Mouse (Mus musculus) c-Kit-positive CD71-negative TER-119-negative erythroid progenitor cells, embryonic 14.5 days (primary cell): ENCODE results near the gene Prdm11.

Experiments used
- DNase-seq: peaks from one replicate; pipeline ENCODE4 v3.0.0-alpha.2; 2013; ENCODE audit warnings: low read depth

The Prdm11 gene

DNA sequence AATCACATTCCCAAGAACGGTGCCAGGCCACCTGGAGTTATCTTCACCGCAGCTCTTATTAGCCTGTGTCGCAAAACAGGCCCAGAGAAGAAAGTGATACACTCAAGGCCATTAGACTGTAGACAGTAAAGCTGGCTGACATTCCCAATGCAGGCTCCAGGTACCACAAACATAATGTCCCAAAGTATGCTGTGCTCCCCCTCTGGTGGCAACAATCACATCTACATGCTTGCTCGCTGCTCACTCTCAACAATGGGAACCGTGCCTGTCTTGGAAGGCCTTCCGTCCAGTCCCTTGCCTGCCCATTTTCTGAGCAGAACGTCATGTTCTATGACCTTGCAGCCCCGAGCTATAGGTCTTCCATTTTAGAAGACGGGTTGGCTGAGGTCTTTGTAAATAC lies 34.0 kb downstream of the Prdm11 start:
- no peak for DNase-seq

- DNase-seq: no peak
Measured at GRCm38 (mm10) chr2:93011465-93011864, 34.5 kb downstream of the Prdm11 start.

DNA sequence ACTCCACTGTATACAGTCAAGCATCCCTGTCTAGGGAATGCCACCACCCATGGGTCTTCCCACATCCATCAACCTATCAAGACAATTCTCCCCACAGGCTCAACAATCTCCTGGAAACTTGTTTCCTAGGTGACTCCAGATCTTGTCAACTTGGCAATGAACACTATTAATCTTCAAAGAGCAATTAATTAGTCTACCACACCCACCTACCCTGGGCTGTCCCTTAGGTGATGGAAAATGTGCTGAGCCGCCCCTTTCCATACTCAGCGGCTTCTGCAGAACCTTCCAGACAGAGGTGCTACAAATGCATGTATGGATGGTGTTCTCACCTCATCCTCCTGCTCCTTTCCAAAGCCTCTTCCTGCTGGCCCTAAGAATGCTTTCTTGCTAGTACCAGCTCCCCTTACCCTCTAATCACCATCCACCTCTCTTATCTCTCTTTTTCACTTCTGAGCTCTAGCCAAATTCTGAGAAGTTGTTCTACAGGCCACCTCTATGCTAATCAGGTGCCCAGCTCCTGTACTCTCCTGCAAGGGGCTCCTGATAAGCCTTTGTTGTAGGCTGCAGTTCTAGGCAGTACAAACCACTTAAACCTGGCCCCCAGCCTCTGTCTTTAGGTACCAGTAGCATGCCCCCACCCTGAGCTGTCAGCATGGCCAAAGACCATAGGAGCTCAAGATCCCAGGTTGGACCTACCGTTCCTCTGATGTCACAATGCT lies 37.8 kb downstream of the Prdm11 start:
- no peak for DNase-seq

- DNase-seq: no peak
Measured at GRCm38 (mm10) chr2:93005028-93005427, 40.9 kb downstream of the Prdm11 start.

DNA sequence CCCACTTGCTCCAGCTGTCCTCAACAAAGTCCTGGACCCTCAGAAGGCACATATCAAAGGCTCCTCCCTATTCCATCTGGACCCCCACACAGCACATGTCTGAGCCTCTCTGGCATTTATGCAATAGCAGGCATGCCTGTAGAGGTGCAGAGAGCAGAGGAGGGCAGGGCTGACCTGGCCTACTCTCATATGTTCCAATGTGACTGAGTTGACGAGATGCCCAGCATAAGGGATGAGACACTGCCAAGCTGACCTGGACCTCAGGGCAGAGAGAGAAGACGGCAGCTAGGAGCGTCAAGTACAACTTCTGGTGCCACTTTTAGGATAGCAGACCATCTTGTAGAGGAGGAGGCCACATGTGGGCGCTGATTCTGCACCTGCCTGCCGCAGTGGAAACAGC lies 54.0 kb downstream of the Prdm11 start:
- no peak for DNase-seq

DNA sequence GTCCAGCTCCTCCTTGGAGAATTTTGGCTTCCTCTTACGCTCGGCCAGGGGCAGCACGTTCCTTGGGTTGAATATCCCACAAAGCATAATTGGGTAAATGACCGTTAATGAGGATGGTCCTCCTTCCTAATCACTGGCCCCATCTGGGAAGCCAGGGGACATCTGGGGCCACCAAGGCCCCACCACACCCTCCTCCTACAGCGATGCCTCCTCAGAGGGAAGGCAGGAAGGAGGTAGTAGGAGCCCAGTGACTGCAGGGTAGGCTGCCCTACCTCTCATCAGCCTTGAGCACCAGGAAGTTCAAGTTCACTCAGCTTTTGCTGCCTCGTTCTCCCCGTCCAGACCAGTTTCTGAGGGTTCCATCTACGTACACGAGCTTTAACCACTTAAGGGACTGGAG lies 56.4 kb downstream of the Prdm11 start:
- no peak for DNase-seq

- peak; percentile 17 for DNase-seq
Measured at GRCm38 (mm10) chr2:92987901-92988631, 57.9 kb downstream of the Prdm11 start.

- DNase-seq: no peak
Measured at GRCm38 (mm10) chr2:92987108-92987618, 58.8 kb downstream of the Prdm11 start.

GRCm38 (mm10) chr2:92985600-92985999 lies 60.4 kb downstream of the Prdm11 start:
- no peak for DNase-seq

DNA sequence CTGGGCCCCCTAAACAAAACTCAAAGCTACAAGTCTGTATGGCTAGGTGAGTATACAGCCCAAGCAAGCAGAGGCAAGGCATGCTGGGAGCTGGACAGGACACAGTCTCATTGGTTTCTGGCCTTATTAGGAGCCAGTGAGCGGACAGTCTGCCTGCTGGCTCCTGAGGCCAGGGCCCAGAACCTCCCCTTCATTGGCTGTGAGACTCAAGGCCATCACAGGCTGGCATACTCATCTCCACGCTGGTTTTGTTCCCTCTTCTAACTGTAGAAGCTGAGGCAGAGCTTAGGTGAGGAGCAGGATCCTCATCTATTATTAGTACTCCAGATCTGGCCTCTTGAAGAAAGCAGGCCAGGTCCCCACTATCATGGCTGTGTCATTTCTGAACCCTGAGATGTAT lies 60.8 kb downstream of the Prdm11 start:
- DNase-seq: no peak

DNA sequence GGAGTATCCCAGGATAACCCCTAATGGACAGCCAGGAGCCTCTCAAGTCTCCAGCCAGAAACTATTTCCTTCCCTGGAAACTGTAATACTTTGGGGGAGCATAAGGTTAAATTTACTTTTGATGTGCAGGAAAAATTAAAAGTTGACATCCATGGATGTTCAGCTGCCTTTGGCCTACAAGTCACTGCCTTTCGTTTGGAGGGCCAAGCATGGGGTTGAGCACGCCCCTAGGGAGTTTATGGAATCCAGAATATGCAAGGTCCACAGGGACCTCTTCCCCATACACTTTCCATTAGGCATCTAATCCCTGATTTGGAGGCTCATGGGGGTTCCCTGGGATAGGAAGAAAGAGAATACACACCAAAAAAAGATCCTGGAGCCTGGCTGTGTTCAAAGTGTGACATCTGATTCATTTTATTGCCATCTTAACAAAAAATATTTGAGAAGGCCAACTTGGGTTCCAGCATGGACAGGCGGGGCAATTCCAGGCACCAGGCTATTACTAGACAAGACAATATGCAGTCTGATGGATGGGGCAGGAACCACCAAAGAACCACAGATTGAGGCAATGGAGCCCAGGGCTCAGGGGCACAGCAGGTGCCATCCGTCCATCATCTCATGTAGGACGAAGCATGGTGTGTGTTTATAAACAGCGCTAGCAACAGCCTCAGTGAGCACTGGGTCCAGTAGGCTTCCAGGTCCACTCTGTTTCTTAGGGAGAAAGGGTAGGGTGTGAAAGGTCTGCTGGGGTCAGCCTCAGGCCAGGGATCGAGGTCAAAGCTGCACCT lies 61.5 kb downstream of the Prdm11 start:
- no peak for DNase-seq

- DNase-seq: peak; percentile 39
Measured at GRCm38 (mm10) chr2:92983273-92983620, 62.7 kb downstream of the Prdm11 start.

DNA sequence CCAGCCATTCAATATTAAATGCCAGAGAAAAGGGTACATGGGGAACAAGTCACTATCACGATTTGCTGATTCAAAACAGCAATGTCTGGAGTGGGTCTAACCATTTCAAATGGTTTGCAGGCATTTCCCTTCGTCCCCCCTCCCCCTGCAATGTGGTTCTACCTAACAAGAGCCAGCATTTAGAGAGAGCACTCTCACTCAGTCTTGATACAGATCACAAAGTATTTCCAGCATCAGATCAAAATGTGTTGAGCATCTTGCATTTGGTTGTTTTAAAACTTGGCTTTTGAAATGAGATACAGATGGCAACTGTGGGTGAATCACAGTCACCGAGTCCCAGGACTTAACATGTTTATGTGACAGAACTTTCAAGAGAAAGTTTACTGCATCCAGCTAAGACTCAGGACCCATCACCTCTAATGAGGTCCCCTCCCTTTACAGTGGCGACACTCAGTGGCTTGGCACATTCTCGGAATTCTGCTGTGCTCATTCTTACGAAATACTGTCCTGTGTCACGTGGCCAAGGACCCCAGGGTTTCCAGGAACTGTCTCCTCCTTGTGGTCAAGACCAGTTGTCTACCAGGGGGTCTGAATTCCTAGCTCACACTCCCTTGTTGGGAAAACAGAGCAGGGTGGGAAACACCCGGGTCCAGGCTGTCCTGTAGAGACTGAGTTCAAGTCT lies 63.2 kb downstream of the Prdm11 start:
- DNase-seq: peak; percentile 20

DNA sequence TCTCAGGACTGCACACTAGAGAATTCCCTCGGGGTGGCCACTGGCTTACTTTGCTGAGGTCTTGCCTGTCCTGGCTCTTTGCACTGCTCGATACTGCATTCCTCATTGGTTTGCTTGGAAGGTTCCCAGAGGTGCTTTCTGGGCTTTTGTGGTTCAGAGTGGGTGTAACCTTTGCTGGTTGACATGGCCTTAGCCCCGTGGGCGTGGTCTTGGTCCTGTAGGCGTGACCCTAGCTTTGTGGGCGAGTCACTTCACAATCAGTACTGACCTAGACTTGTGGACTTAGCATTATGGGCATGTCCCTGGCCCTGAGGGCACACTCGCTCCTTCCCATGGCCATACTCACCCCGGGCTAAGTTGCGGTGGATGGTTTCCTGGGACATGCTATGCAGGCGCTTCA lies 65.8 kb downstream of the Prdm11 start:
- DNase-seq: no peak

DNA sequence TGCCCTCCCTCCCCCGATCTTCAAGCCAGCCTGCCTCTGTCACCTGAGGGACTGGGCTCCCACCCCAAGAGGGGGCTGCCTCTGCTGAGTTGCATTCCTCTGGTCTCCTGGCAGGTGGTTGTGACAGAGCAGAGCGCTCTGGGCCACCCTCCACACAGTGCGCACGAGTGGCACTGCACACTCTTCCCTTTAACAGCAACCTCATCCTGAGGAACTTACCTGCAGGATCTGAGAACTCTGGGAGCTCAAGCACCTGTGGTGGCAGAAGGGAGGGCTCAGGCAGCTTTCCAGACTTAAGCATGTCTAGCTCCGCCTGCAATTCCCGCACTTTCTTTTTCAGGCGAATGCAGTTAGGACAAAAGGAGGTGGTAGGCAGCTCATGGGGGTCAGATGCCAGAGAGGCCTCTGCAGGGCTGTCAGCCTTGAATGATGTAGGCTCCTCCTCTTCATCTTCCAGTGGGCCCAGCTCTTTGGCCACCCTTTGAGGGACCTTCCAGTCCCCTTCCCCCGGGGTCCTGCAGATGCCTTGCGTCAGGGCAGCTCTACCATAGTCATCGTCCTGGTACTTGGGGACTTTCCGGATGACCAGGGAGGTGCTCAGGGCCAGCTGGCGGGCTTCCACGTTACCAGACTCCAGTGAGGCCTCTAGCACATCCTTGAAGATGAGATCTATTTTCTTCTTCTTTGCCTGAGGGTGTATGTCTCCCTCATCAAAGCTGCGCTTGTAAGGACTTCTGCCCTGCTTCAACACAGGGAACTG lies 70.8 kb downstream of the Prdm11 start:
- no peak for DNase-seq

DNA sequence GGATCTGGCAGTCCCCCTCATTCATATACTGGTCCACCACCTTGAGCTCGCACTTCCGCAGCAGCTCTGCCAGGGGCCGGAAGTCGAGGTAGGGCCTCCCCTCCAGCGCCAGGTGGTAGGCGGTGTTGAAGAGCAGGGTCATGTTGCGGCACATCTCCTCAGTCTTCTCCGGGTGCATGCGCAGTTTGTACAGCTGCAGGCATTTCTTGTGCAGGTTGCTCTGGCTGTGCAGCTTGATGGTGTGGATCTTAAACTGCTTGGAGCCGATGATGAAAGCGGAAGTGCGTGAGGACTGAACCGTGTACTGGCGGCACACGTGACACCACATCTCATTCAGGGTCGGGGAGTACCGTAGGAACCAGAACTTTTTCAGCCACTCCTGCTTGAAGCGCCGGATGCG lies 72.3 kb downstream of the Prdm11 start:
- no peak for DNase-seq

- DNase-seq: no peak
Measured at GRCm38 (mm10) chr2:92972071-92972470, 73.9 kb downstream of the Prdm11 start.

DNA sequence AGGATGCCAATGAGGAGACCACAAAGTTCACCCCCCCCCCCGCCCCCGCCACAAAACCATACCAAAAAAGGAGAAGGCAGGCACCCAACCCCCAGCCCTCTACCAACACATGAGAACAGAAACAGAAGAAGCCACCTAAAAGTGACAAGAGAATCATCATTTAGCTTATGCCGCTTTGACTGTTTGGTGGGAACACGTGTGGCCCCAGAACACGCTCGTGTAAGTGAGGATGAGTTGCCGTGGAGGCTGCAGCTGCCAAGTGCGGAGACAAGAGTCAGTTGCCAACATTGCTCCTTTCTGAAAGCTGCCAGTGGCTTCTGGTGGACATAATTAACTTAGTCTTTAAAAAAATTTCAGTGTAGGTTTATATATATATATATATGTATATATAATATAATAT lies 74.4 kb downstream of the Prdm11 start:
- DNase-seq: no peak

- DNase-seq: no peak
Measured at GRCm38 (mm10) chr2:92971069-92971468, 74.9 kb downstream of the Prdm11 start.

- DNase-seq: no peak
Measured at GRCm38 (mm10) chr2:92967839-92968166, 78.2 kb downstream of the Prdm11 start.

DNA sequence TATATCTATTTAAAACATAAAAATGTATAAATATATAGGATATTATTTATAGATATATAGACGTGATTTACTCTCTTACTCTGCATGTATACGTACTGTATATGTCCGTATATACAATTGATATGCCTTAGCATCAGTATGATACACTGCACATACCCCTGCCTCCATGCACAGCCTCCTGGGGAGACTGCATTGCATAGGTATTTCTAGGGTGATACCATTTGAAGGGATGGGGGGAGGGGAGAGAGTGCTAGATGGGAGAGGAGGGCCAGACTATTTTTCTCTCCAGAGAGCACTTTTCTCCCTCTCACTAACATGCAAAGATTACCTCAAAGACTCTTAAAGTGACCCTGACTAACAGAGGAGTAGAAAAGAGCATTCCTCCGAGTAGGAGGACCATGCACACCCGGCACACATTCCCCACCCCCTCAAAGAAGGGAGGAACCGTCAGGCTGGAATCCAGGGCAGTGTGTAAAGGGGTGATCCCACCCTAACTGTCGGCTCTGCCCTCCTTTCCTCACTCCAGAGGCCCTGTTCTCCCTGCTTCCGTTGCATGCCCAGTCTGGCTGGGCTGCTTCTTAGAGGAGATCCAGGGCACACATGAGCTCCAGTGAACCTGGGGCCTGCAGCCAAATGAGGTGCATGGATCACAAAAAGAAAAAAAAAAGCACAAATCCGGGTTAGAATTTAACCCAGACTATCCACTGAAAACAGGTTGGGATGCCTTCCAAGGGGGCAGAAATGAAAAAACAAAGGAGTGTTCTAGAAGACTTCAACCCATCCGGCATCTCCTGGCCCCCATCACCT lies 78.7 kb downstream of the Prdm11 start:
- no peak for DNase-seq
